Mouse (Mus musculus) hindbrain, embryonic 14.5 days (tissue): ENCODE data around the gene Faap100. TPM values are rescaled to one million over a fixed set of nuclear protein-coding genes. Genes with fewer than 3 reads are reported as not detected.
"Not testable (repeated sequence)": the region's sequence is repeated elsewhere in the genome, so short reads cannot be mapped to it uniquely, and the experiment has no call there.

Experiments used
- ATAC-seq: fragments of 200-750 bp; cut with Nextera tagmentation; 2 replicates; pipeline ENCODE4 v1.8.0; 2017; ENCODE audit warnings: moderate number of reproducible peaks, mild to moderate bottlenecking, moderate TSS enrichment, moderate library complexity; ENCODE audit not compliant: low FRiP score
- DNase-seq: peaks from one replicate; pipeline ENCODE4 v3.0.0-alpha.2; 2015; ENCODE audit warnings: low spot score
- H3K27ac ChIP-seq: fragments of 300-500 bp; sonication (generic); 2 replicates; pipeline ENCODE4 v1.5.1; 2014; ENCODE audit warnings: mild to moderate bottlenecking, moderate library complexity
- H3K27me3 ChIP-seq: fragments of 300-500 bp; sonication (generic); 2 replicates; pipeline ENCODE4 v1.6.1; 2014; ENCODE audit warnings: mild to moderate bottlenecking, low read length, mixed read lengths; ENCODE audit not compliant: control insufficient read depth, insufficient read depth
- H3K36me3 ChIP-seq: fragments of 300-500 bp; sonication (generic); replicated peaks from 2 replicates; pipeline ENCODE4 v1.6.1; 2014; ENCODE audit not compliant: control insufficient read depth, insufficient read depth
- H3K4me1 ChIP-seq: fragments of 300-500 bp; sonication (generic); replicated peaks from 2 replicates; pipeline ENCODE4 v1.6.1; 2014; ENCODE audit warnings: antibody characterized with exemption, low read length, mixed read lengths; ENCODE audit not compliant: control insufficient read depth, insufficient read depth
- H3K4me2 ChIP-seq: fragments of 300-500 bp; sonication (generic); replicated peaks from 2 replicates; pipeline ENCODE4 v1.6.1; 2014; ENCODE audit warnings: mild to moderate bottlenecking, moderate library complexity
- H3K4me3 ChIP-seq: fragments of 300-500 bp; sonication (generic); replicated peaks from 2 replicates; pipeline ENCODE4 v1.5.1; 2014; ENCODE audit warnings: mild to moderate bottlenecking, low read length
- H3K9ac ChIP-seq: fragments of 300-500 bp; sonication (generic); 2 replicates; pipeline ENCODE4 v1.6.1; 2014
- H3K9me3 ChIP-seq: fragments of 300-500 bp; sonication (generic); 2 replicates; pipeline ENCODE4 v1.6.1; 2016; ENCODE audit warnings: low read length; ENCODE audit not compliant: control insufficient read depth
- WGBS: fragments of 180-500 bp; shearing (Covaris S2); extraction: QIAGEN DNeasy Blood & Tissue Kit; methylation state at CpG from one replicate; pipeline ENCODE4 v1.1.7; 2014; 5-methylcytosine and 5-hydroxymethylcytosine counted together
- polyA plus RNA-seq: library from polyadenylated mRNA; unstranded; fragments of >200 nt; fragmentation: Nextera tagmentation; extraction: Ambion mirVana; gene quantifications from 2 replicates; pipeline ENCODE4 v1.2.1, GENCODE M21; 2014

The Faap100 gene
- 85.6 and 90.1 TPM in 2 replicates for polyA plus RNA-seq

DNA sequence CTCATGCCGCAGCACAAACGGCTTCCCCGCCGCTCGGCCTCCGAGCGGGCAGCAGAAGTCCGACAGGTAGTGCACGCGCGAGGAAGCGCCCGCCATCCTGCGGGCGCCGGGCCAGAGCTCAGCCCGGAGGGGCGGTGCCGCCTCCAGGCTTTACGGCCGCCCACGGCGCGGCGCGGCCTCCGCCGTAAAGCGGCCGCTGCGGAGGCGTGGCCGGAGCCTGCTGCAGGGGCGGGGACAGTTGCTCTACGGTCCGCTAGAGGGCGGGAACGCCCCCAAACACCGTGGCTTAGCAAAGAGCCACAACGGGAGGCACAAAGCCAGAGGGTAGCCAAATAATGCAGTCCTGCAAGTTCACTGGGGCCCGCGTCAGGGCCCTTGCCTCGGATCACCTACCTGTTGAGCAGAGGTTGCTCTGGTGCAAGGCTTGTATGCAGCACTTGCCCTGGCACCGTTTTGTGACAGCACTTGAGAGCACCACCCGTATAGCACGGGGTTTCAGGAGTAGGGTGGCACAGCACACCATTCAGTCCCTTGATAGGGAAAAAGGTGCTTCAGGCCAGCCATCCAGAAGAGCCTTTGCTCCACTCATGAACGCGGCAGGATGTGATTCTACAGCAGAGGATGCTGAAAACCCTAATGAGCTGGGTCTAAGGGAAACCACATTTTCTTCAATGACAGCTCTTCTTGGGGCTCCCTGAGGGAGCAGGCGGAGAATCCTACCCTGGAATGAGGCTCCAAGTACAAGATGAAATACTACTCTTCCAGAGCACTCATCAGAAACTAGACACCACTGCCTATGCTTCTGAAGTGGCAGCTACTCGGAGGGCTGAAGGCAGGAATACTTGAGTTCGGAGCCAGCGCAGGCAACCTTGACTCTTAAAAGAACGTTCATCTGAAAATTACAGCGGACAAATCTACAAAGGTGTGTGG, at the start of gene Faap100:
Gene Faap100, minus strand, starts transcription at position 154 of the 930 bp plus-strand sequence.
- peaks cover 25% of the 10 kb centered on the region for H3K4me1 ChIP-seq
- H3K27me3 ChIP-seq = no peaks in the 10 kb centered on the region
- WGBS = 10% methylated on average over 53 of the region's 54 CpGs
- H3K9me3 ChIP-seq = no peaks in the 10 kb centered on the region
- peak within 1 kb of the TSS; percentile 92 for H3K9ac ChIP-seq
- peak within 1 kb of the TSS; percentile 86 for H3K27ac ChIP-seq
- ATAC-seq (peak; percentile 89), DNase-seq (peak; percentile 95)
- H3K4me2 ChIP-seq = peak within 1 kb of the TSS; percentile 95
- H3K4me3 ChIP-seq = peak within 1 kb of the TSS; percentile 91
- H3K36me3 ChIP-seq = peaks cover 72% of the 10 kb centered on the region

DNA sequence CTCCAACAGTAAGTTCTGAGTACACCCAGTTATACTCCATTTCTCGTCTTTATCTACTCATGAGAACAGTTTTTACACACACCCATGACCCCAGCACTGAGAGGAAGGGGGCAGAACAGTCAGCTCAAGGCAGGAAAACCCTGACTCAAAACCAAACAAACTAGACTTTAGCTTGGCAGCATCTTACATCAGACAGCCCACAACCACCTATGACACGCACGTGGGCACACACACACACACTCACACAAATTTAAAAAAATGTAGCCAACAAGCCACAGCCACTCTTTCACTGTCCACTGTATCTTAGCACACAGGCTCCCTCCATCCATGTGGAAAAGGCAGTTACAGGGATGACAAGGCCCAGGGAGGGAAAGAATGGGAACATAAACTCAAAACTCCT, 48.2 kb upstream of the Faap100 start:
- Histone ChIP-seq H3K4me1 (no peaks in the 10 kb centered on the region), H3K27ac (no peak overlapping the region), H3K4me3 (no peak overlapping the region), H3K27me3 (no peaks in the 10 kb centered on the region), H3K9me3 (no peaks in the 10 kb centered on the region), H3K4me2 (no peak overlapping the region), H3K9ac (no peak overlapping the region), H3K36me3 (peaks cover 90% of the 10 kb centered on the region)
- WGBS = 97% methylated on average over 3 of the region's 3 CpGs
- no peak for ATAC-seq
- DNase-seq = no peak

DNA sequence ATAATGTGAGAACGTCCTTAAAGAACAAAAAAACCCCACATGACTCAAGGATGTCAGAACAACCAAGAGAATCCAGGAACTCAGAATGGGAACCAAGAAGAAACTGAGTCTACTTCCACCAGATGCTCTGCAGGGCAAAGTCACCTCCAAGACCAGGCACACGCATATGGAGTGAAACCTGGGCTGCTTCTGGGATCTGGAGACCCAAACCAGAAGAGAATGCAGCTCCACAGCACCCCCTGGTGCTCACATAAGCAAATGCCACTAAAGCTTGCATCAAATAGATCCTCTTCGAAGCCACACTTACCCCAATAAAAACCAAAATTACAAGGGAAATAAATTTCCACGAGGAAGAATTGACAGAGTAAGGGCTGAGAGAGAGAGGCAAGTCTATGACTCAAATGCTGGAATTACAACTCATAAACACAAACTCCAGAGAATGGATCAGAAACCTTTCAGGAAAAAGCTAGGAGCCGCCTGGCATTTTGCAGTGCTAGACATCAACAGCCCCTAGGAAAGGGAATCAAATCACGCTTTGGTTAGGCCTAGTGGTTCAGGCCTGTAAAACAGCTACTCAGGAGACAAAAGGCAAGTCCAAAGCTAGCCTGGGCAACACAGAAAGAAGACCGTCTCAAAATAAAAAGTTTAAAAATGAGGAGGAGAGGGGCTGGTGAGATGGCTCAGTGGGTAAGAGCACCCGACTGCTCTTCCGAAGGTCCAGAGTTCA, 45.2 kb upstream of the Faap100 start:
- Histone ChIP-seq H3K36me3 (peaks cover 91% of the 10 kb centered on the region), H3K27ac (no peak overlapping the region), H3K9ac (no peak overlapping the region), H3K4me3 (no peak overlapping the region), H3K4me1 (no peaks in the 10 kb centered on the region), H3K27me3 (no peaks in the 10 kb centered on the region), H3K4me2 (no peak overlapping the region), H3K9me3 (no peaks in the 10 kb centered on the region)
- ATAC-seq = no peak
- peak; percentile 80 for DNase-seq
- 69% methylated on average over 9 of the region's 9 CpGs for WGBS

DNA sequence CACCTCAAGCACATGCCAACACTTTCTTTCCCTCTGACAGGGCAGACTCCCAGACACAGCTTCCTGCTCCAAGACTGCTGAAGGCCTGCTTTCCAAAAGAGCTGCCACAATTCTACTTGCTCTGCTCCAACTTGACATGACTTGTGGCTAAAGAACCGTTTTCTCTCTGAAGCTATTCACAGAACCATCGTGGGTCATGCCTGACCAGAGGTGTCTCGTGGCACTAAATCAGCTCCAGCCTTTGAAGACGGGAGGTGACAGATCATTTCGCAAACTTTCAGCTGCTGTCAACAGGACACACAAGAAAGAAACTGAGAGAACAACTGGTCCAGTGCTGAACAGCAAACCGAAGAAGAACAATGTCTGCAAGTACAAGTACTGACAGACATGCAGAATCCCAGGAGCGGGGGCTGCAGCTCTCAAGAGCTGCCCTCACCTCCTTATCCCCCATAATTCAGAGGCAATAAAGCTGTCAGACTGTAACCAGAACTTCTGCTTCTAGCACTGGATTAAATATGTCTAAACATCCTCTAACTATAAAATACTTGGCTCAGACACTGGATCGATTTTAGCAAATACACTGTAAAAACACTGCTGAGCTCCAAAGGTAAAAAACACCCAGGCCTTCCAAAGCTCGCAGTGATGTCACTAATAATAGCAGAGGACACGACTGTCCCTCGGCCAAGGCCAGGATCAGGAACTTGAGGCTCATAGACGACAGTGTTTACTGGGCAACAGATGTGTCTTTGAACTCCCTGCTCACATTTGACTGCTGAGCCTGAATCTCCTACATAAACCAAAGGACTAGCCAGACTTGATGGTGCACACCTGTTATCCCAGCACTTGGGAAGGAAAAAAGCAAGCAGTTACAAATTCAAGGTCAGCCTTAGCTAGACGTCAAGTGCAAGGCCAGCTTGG, 44.3 kb upstream of the Faap100 start:
- Histone ChIP-seq H3K4me1 (no peaks in the 10 kb centered on the region), H3K36me3 (peaks cover 90% of the 10 kb centered on the region), H3K27me3 (no peaks in the 10 kb centered on the region), H3K27ac (no peak overlapping the region), H3K4me3 (no peak overlapping the region), H3K9ac (no peak overlapping the region), H3K9me3 (no peaks in the 10 kb centered on the region), H3K4me2 (no peak overlapping the region)
- ATAC-seq (no peak), DNase-seq (no peak)
- WGBS = 93% methylated on average over 13 of the region's 13 CpGs

DNA sequence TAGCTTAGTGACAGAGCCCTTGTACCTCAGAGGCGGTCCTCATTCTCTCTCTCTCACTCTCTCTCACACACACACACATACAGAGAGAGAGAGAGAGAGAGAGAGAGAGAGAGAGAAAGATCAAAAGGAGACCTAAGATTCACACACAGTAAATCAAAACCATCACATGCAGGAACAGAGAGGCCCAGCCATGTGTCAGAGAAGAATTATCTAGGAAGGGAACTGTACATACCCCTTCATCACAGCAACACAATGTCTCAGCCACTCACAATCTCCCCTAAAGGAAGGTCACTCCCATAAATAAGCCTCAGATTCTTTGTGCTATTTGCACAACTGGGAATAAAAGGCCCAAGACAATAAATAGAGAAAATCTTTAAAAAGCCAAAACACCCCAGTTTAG, 40.0 kb upstream of the Faap100 start:
- no peak overlapping the region for H3K4me3 ChIP-seq
- H3K4me1 ChIP-seq = no peaks in the 10 kb centered on the region
- DNase-seq (no peak), ATAC-seq (no peak)
- no peaks in the 10 kb centered on the region for H3K9me3 ChIP-seq
- H3K4me2 ChIP-seq = no peak overlapping the region
- peaks cover 88% of the 10 kb centered on the region for H3K36me3 ChIP-seq
- H3K27ac ChIP-seq = no peak overlapping the region
- WGBS = 92% methylated on average over 1 of the region's 1 CpGs
- H3K9ac ChIP-seq = no peak overlapping the region
- H3K27me3 ChIP-seq = no peaks in the 10 kb centered on the region

DNA sequence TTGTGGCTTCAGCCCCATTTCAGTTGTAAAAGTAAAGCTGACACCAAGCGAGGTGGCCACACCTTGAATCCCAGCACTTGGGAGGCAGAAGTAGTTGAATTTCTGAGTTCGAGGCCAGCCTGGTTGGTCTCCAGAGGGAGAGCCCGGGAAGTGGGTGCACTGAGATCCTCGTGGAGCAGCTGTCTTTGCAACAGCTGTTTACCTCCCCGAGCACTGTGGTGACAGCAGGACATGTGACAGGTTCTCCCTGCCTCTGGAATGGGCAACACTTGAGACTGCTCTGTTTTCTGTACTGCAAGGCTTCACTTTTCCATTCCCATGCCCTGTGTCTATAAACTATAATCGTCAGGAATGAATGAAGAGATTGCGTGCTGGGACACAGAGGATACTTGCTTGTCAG, 39.3 kb upstream of the Faap100 start:
- Histone ChIP-seq H3K4me2 (no peak overlapping the region), H3K9me3 (no peaks in the 10 kb centered on the region), H3K36me3 (peaks cover 94% of the 10 kb centered on the region), H3K4me1 (no peaks in the 10 kb centered on the region), H3K27ac (no peak overlapping the region), H3K4me3 (no peak overlapping the region), H3K27me3 (no peaks in the 10 kb centered on the region), H3K9ac (no peak overlapping the region)
- WGBS = 92% methylated on average over 7 of the region's 7 CpGs
- ATAC-seq = no peak
- no peak for DNase-seq

DNA sequence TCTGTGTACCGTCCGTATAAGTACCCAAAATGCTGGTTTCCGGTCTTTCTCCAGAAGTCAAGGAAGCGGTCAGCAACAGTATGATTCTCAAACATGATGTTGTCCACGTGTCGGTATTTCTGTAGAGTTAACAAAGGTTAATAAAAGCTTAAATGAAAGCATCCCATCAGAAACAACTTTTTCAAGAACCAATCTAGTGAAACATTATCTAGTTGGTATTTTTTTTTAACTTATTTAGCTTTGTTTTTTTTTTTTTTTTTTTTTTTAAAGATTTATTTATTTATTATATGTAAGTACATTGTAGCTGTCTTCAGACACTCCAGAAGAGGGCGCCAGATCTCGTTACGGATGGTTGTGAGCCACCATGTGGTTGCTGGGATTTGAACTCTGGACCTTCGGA, 35.1 kb upstream of the Faap100 start:
- not testable (repeated sequence) for DNase-seq, H3K9ac ChIP-seq, H3K4me2 ChIP-seq, H3K27me3 ChIP-seq, H3K9me3 ChIP-seq, ATAC-seq, H3K4me3 ChIP-seq, H3K4me1 ChIP-seq, H3K27ac ChIP-seq
- peaks cover 94% of the 10 kb centered on the region for H3K36me3 ChIP-seq
- WGBS = 97% methylated on average over 7 of the region's 10 CpGs

DNA sequence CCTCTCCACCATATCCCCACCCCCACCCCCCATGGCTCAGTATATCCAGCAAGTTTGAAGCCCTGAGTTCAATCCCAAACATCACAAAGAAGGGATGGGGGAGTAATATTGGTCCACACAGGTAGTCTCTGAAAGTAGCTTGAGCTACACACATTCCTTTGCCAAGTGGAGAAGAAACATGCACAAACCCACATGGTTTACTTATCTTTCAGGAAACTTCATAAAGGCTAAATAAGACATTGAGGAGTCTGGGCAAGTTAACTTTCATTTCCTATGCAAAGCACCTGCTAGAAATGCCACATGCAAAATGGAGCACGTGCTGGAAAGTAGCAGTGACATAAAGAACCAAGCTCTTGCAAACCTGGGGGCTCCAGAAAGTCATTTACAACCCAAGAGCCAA, 27.9 kb upstream of the Faap100 start:
- peaks cover 99% of the 10 kb centered on the region for H3K36me3 ChIP-seq
- no peak for ATAC-seq
- H3K9ac ChIP-seq = no peak overlapping the region
- no peak for DNase-seq
- H3K4me2 ChIP-seq = no peak overlapping the region
- H3K27me3 ChIP-seq = no peaks in the 10 kb centered on the region
- no peaks in the 10 kb centered on the region for H3K9me3 ChIP-seq
- WGBS = 95% methylated on average over 1 of the region's 1 CpGs
- H3K4me1 ChIP-seq = no peaks in the 10 kb centered on the region
- no peak overlapping the region for H3K4me3 ChIP-seq
- H3K27ac ChIP-seq = no peak overlapping the region

DNA sequence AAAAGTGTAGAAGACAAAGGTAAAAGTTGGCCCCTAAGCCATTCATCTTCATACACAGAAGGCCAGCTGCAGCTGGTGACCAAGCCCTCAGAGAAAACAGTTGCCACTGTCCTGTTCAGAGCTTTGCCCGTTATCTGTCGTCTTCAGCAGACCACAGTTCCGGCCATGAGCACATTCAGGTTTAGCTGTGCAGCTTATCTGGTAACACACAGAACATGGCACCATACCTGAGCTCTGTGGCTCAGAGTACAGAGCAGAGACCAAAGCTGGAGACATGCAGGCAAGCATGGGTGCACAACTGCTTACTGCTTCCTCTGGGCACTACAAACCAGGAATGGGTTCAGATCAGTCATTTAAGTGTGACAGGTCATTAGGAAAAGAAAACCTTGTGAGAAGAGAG, 27.3 kb upstream of the Faap100 start:
- ATAC-seq = no peak
- DNase-seq = no peak
- H3K27ac ChIP-seq = no peak overlapping the region
- H3K4me2 ChIP-seq = no peak overlapping the region
- no peaks in the 10 kb centered on the region for H3K4me1 ChIP-seq
- no peak overlapping the region for H3K4me3 ChIP-seq
- H3K9me3 ChIP-seq = no peaks in the 10 kb centered on the region
- no peak overlapping the region for H3K9ac ChIP-seq
- peaks cover 99% of the 10 kb centered on the region for H3K36me3 ChIP-seq
- H3K27me3 ChIP-seq = no peaks in the 10 kb centered on the region
- 94% methylated on average over 3 of the region's 3 CpGs for WGBS
